9 mouse cellular contexts compared by ENCODE assay signal in the genomic region with DNA sequence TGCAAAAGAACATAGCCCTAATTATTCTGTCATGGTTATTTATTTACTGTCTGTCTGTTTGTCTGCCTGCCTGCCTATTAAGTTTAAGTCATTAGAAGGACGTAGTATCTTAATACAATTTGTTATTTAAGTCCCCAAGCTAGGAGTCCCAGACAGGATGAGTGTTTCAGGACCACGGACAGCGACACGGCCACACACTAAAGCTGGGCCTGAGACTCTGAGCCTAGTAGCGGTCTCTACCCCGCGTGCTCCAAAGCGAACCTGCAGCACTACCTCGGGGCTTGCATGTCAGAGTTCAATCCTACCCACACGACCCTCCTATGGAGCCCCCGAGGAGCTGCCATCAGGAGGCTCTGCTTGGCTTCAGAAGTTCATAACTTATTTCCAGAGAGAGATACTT. TPM values are rescaled to one million over a fixed set of nuclear protein-coding genes. Genes with fewer than 3 reads are reported as not detected.
DNase-seq lines count a peak whose midpoint lies in the region; ATAC-seq and TF ChIP-seq lines count a peak whose summit lies in the region.
"Had no signal": no experiment of that assay in that cellular context is flagged by ENCODE, and none has a peak within 500 bp of the region (broad histone marks: within the 10 kb centered on the region; RNA-seq: fewer than 3 reads in every experiment).

No protein-coding gene starts in this region.

- no peaks in the 10 kb centered on the region for H3K36me3 ChIP-seq in limb, embryonic 11.5 days (ENCODE audit: control insufficient read depth, insufficient read depth, low read length)
- H3K36me3 ChIP-seq in midbrain, postnatal 0 days (ENCODE audit: insufficient read depth, low read length) = no peaks in the 10 kb centered on the region
- H3K36me3 ChIP-seq: hindbrain, embryonic 15.5 days had no signal

- peak; percentile 45 for DNase-seq in gastrocnemius, adult 18-20 months (ENCODE audit: low spot score)
- DNase-seq in gastrocnemius, postnatal 25 days = no peak
- DNase-seq in MEL-GATA-1-ER (ENCODE audit: extremely low read depth, low read depth) = peak; percentile 50
- peak; percentile 89 for DNase-seq in forelimb bud, embryonic 11.5 days (ENCODE audit: low read depth, low spot score)
- peak; percentile 96 for DNase-seq in limb, embryonic 11.5 days (ENCODE audit: low spot score)
- peak; percentile 59 for DNase-seq in midbrain, postnatal 0 days (ENCODE audit: low spot score)
- peak; percentile 64 for DNase-seq in thymus, postnatal 25 days
- no peak for DNase-seq in frontal cortex, postnatal 14 days (ENCODE audit: low spot score in 2 of 2)

- no peak overlapping the region for H3K27ac ChIP-seq in limb, embryonic 11.5 days (replicated peaks; ENCODE audit: low read depth, low read length)
- no peak overlapping the region for H3K27ac ChIP-seq in midbrain, postnatal 0 days (ENCODE audit: low read depth, low read length)
- H3K27ac ChIP-seq: hindbrain, embryonic 15.5 days had no signal

- 3% methylated on average over 11 of the region's 11 CpGs for WGBS in limb, embryonic 11.5 days
- 10% methylated on average over 11 of the region's 11 CpGs for WGBS in midbrain, postnatal 0 days

- peaks cover 21% of the 10 kb centered on the region for H3K27me3 ChIP-seq in limb, embryonic 11.5 days (ENCODE audit: control insufficient read depth, insufficient read depth, low read length)
- no peaks in the 10 kb centered on the region for H3K27me3 ChIP-seq in midbrain, postnatal 0 days (ENCODE audit: insufficient read depth, low read length)

- no peak overlapping the region for H3K4me3 ChIP-seq in limb, embryonic 11.5 days (ENCODE audit: low read depth, low read length)
- no peak overlapping the region for H3K4me3 ChIP-seq in midbrain, postnatal 0 days (ENCODE audit: low read depth, low read length)
- H3K4me3 ChIP-seq: hindbrain, embryonic 15.5 days had no signal

- H3K4me1 ChIP-seq in limb, embryonic 11.5 days (ENCODE audit: control insufficient read depth, insufficient read depth, low read length) = no peaks in the 10 kb centered on the region
- no peaks in the 10 kb centered on the region for H3K4me1 ChIP-seq in midbrain, postnatal 0 days (ENCODE audit: insufficient read depth, low read length)

- peak; percentile 37; the same call in 1 of the 2 replicates for ATAC-seq in limb, embryonic 11.5 days (ENCODE audit: insufficient number of reproducible peaks, low FRiP score, low TSS enrichment, low read depth)
- ATAC-seq in midbrain, postnatal 0 days (ENCODE audit: low FRiP score) = no peak

- no peaks in the 10 kb centered on the region for H3K9me3 ChIP-seq in limb, embryonic 11.5 days (ENCODE audit: control insufficient read depth, low read length)
- no peaks in the 10 kb centered on the region for H3K9me3 ChIP-seq in midbrain, postnatal 0 days (ENCODE audit: low read length)
- H3K9me3 ChIP-seq: hindbrain, embryonic 15.5 days had no signal

- no peak overlapping the region for H3K4me2 ChIP-seq in limb, embryonic 11.5 days (ENCODE audit: low read depth, severe bottlenecking)
- H3K4me2 ChIP-seq in midbrain, postnatal 0 days (ENCODE audit: low read depth, low read length, poor library complexity, severe bottlenecking) = no peak overlapping the region
- H3K4me2 ChIP-seq: hindbrain, embryonic 15.5 days had no signal

- H3K9ac ChIP-seq in limb, embryonic 11.5 days (ENCODE audit: low read length) = no peak overlapping the region
- no peak overlapping the region for H3K9ac ChIP-seq in midbrain, postnatal 0 days (replicated peaks; ENCODE audit: low read length, poor library complexity, severe bottlenecking)
- H3K9ac ChIP-seq: hindbrain, embryonic 15.5 days had no signal

- TF ChIP-seq CTCF in midbrain, postnatal 0 days (IDR thresholded peaks at IDR 0.05) = no peak

RNA-seq across cellular contexts. Expression of gene Chga, which starts 4.2 kb away (rescaled TPM):
- total RNA-seq in gastrocnemius, adult 18-20 months (2021) = not detected
- total RNA-seq in gastrocnemius, postnatal 25 days (2021) = not detected
- polyA plus RNA-seq in limb, embryonic 11.5 days (2014; fragmentation: Nextera tagmentation; extraction: Ambion mirVana) = 0.20 and 0.23 TPM in 2 replicates
- total RNA-seq in midbrain, postnatal 0 days (2014; rRNA removed) = 148 and 168 TPM in 2 replicates
- 257 and 272 TPM in 2 replicates for polyA plus RNA-seq in midbrain, postnatal 0 days (2015; fragmentation: Nextera tagmentation; extraction: Ambion mirVana)

Comparison
In these comparisons a context has a peak if more than half of its experiments do, and no peak if none do; other contexts are left out.
1. DNase-seq: peak in gastrocnemius, adult 18-20 months (single experiment), MEL-GATA-1-ER (single experiment), forelimb bud, embryonic 11.5 days (single experiment), limb, embryonic 11.5 days (single experiment), midbrain, postnatal 0 days (single experiment) and thymus, postnatal 25 days (single experiment); none in gastrocnemius, postnatal 25 days (single experiment) and frontal cortex, postnatal 14 days (0 of 2).
2. RNA of gene Chga, which starts 4.2 kb away (total RNA-seq): 148 to 168 TPM in midbrain, postnatal 0 days; not detected in gastrocnemius, adult 18-20 months and not detected in gastrocnemius, postnatal 25 days; every median in the first group is over 100 times any median in the second.